Mouse (Mus musculus): ENCODE results near the gene Ifna6. TPM values are rescaled to one million over a fixed set of nuclear protein-coding genes. Genes with fewer than 3 reads are reported as not detected.
"Not testable (repeated sequence)": the region's sequence is repeated elsewhere in the genome, so short reads cannot be mapped to it uniquely, and the experiment has no call there.

Gene Ifna6
- polyA plus RNA-seq (2015; fragmentation: Nextera tagmentation; extraction: Ambion mirVana), result not detected in 2 replicates

GRCm38 (mm10) chr4:88827116-88827515 is at the start of gene Ifna6:
Gene Ifna6, plus strand, starts transcription at chr4:88827416.
- not testable (repeated sequence) for H3K27ac ChIP-seq; H3K4me2 ChIP-seq; H3K9ac ChIP-seq; H3K4me3 ChIP-seq; H3K9me3 ChIP-seq (replicated peaks); H3K36me3 ChIP-seq (ENCODE audit: poor library complexity, severe bottlenecking); H3K27me3 ChIP-seq; H3K4me1 ChIP-seq; ATAC-seq

GRCm38 (mm10) chr4:88779550-88779949 is 47.7 kb upstream of the Ifna6 start, which contains the start of gene Gm13272:
Gene Gm13272, plus strand, starts transcription at chr4:88779850.
- H3K9ac ChIP-seq; H3K36me3 ChIP-seq (ENCODE audit: poor library complexity, severe bottlenecking); H3K4me2 ChIP-seq; H3K27me3 ChIP-seq; H3K9me3 ChIP-seq (replicated peaks); H3K4me3 ChIP-seq; H3K27ac ChIP-seq; ATAC-seq; H3K4me1 ChIP-seq: not testable (repeated sequence)
- WGBS, result no CpG with 5 or more reads among the region's 29 CpGs

- not testable (repeated sequence) for H3K4me1 ChIP-seq; H3K9ac ChIP-seq; H3K27ac ChIP-seq; H3K4me2 ChIP-seq; H3K9me3 ChIP-seq (replicated peaks); ATAC-seq; H3K4me3 ChIP-seq; H3K27me3 ChIP-seq; H3K36me3 ChIP-seq (ENCODE audit: poor library complexity, severe bottlenecking)
- 51% methylated on average over 15 of the region's 18 CpGs for WGBS
Measured at GRCm38 (mm10) chr4:88780320-88780719, 46.9 kb upstream of the Ifna6 start.

GRCm38 (mm10) chr4:88781831-88782230 is 45.4 kb upstream of the Ifna6 start, which contains the start of gene Ifnz:
Gene Ifnz, plus strand, starts transcription at chr4:88782131.
- not testable (repeated sequence) for H3K4me1 ChIP-seq; H3K27me3 ChIP-seq; H3K4me3 ChIP-seq; H3K36me3 ChIP-seq (ENCODE audit: poor library complexity, severe bottlenecking); ATAC-seq; H3K9ac ChIP-seq; H3K27ac ChIP-seq; H3K9me3 ChIP-seq (replicated peaks)
- WGBS, result 26% methylated on average over 5 of the region's 7 CpGs
- peak within 1 kb of the TSS; percentile 46 for H3K4me2 ChIP-seq

- H3K4me3 ChIP-seq; ATAC-seq; H3K27me3 ChIP-seq; H3K36me3 ChIP-seq (ENCODE audit: poor library complexity, severe bottlenecking); H3K9me3 ChIP-seq (replicated peaks); H3K4me1 ChIP-seq; H3K27ac ChIP-seq; H3K9ac ChIP-seq: not testable (repeated sequence)
- 0% methylated on average over 5 of the region's 31 CpGs for WGBS
- peak overlapping the region; percentile 46 for H3K4me2 ChIP-seq
Measured at GRCm38 (mm10) chr4:88782335-88782734, 44.9 kb upstream of the Ifna6 start.

- not testable (repeated sequence) for ATAC-seq; H3K4me3 ChIP-seq; H3K4me1 ChIP-seq; H3K36me3 ChIP-seq (ENCODE audit: poor library complexity, severe bottlenecking); H3K9me3 ChIP-seq (replicated peaks); H3K4me2 ChIP-seq; H3K27me3 ChIP-seq; H3K27ac ChIP-seq; H3K9ac ChIP-seq
- WGBS, result no CpG with 5 or more reads among the region's 27 CpGs
Measured at GRCm38 (mm10) chr4:88785409-88785808, 41.8 kb upstream of the Ifna6 start, which contains the start of gene Gm13276. Gene Gm13276, plus strand, starts transcription at chr4:88785709.

- H3K36me3 ChIP-seq (ENCODE audit: poor library complexity, severe bottlenecking); H3K4me3 ChIP-seq; H3K4me2 ChIP-seq; H3K9me3 ChIP-seq (replicated peaks); H3K4me1 ChIP-seq; H3K9ac ChIP-seq; H3K27ac ChIP-seq; ATAC-seq; H3K27me3 ChIP-seq: not testable (repeated sequence)
- WGBS, result 0% methylated on average over 3 of the region's 28 CpGs
Measured at GRCm38 (mm10) chr4:88788402-88788801, 38.8 kb upstream of the Ifna6 start, which contains the start of gene Gm13277. Gene Gm13277, plus strand, starts transcription at chr4:88788632.

- WGBS, result no CpG with 5 or more reads among the region's 28 CpGs
- not testable (repeated sequence) for H3K27ac ChIP-seq; H3K9me3 ChIP-seq (replicated peaks); H3K9ac ChIP-seq; H3K36me3 ChIP-seq (ENCODE audit: poor library complexity, severe bottlenecking); ATAC-seq; H3K4me3 ChIP-seq; H3K4me2 ChIP-seq; H3K4me1 ChIP-seq; H3K27me3 ChIP-seq
Measured at GRCm38 (mm10) chr4:88791250-88791649, 36.0 kb upstream of the Ifna6 start, which contains the start of gene Gm13278. Gene Gm13278, plus strand, starts transcription at chr4:88791550.

- WGBS, result 0% methylated on average over 13 of the region's 52 CpGs
- H3K36me3 ChIP-seq (ENCODE audit: poor library complexity, severe bottlenecking); H3K27ac ChIP-seq; H3K4me1 ChIP-seq; ATAC-seq; H3K9me3 ChIP-seq (replicated peaks); H3K4me2 ChIP-seq; H3K27me3 ChIP-seq; H3K4me3 ChIP-seq; H3K9ac ChIP-seq: not testable (repeated sequence)
Measured at GRCm38 (mm10) chr4:88793936-88794675, 33.1 kb upstream of the Ifna6 start, which contains the start of gene Gm13275. Gene Gm13275, plus strand, starts transcription at chr4:88794487.

GRCm38 (mm10) chr4:88797097-88797496 is 30.1 kb upstream of the Ifna6 start, which contains the start of gene Gm13279:
Gene Gm13279, plus strand, starts transcription at chr4:88797397.
- not testable (repeated sequence) for H3K36me3 ChIP-seq (ENCODE audit: poor library complexity, severe bottlenecking); H3K4me1 ChIP-seq; H3K27me3 ChIP-seq; ATAC-seq; H3K9ac ChIP-seq; H3K27ac ChIP-seq; H3K4me3 ChIP-seq; H3K9me3 ChIP-seq (replicated peaks); H3K4me2 ChIP-seq
- no CpG with 5 or more reads among the region's 28 CpGs for WGBS

GRCm38 (mm10) chr4:88799365-88799764 is 27.9 kb upstream of the Ifna6 start, which contains the start of gene Gm13285:
Gene Gm13285, plus strand, starts transcription at chr4:88799665.
- H3K27ac ChIP-seq; H3K4me2 ChIP-seq; H3K9ac ChIP-seq; H3K4me3 ChIP-seq; H3K9me3 ChIP-seq (replicated peaks); H3K36me3 ChIP-seq (ENCODE audit: poor library complexity, severe bottlenecking); H3K4me1 ChIP-seq; H3K27me3 ChIP-seq; ATAC-seq: not testable (repeated sequence)
- 18% methylated on average over 6 of the region's 7 CpGs for WGBS

GRCm38 (mm10) chr4:88802954-88803353 is 24.3 kb upstream of the Ifna6 start, which contains the start of gene Gm13287:
Gene Gm13287, plus strand, starts transcription at chr4:88803254.
- H3K4me3 ChIP-seq; H3K9me3 ChIP-seq (replicated peaks); H3K9ac ChIP-seq; H3K27me3 ChIP-seq; ATAC-seq; H3K36me3 ChIP-seq (ENCODE audit: poor library complexity, severe bottlenecking); H3K4me1 ChIP-seq; H3K4me2 ChIP-seq; H3K27ac ChIP-seq: not testable (repeated sequence)
- no CpG with 5 or more reads among the region's 29 CpGs for WGBS

Measured in forebrain, embryonic 13.5 days (tissue).